Mouse (Mus musculus): ENCODE results near the gene Klhl35. TPM values are rescaled to one million over a fixed set of nuclear protein-coding genes. Genes with fewer than 3 reads are reported as not detected.
A peak's percentile ranks its signal among the peaks of the same experiment; 100 is the strongest.
"Not testable (repeated sequence)": the region's sequence is repeated elsewhere in the genome, so short reads cannot be mapped to it uniquely, and the experiment has no call there.

Gene Klhl35
- polyA plus RNA-seq, 1 experiment from 2014 or later = 22.5 TPM

GRCm38 (mm10) chr7:99500201-99500600 lies 34.4 kb downstream of the Klhl35 start:
- no peaks in the 10 kb centered on the region for H3K4me1 ChIP-seq (ENCODE audit: control insufficient read depth, insufficient read depth, low read length)
- ATAC-seq (ENCODE audit: low FRiP score) (peak; percentile 80), DNase-seq (ENCODE audit: low spot score, missing footprints) (peak; percentile 97)
- H3K9me3 ChIP-seq (ENCODE audit: control insufficient read depth, low read length) = no peaks in the 10 kb centered on the region
- WGBS = 6% methylated on average over 8 of the region's 8 CpGs
- H3K36me3 ChIP-seq (ENCODE audit: control insufficient read depth, insufficient read depth, low read length) = no peaks in the 10 kb centered on the region
- no peak overlapping the region for H3K27ac ChIP-seq (ENCODE audit: low read depth, low read length)
- no peak overlapping the region for H3K9ac ChIP-seq (ENCODE audit: low read length)
- no peaks in the 10 kb centered on the region for H3K27me3 ChIP-seq (ENCODE audit: control insufficient read depth, insufficient read depth, low read length)
- no peak overlapping the region for H3K4me3 ChIP-seq (ENCODE audit: low read depth, low read length)
- no peak overlapping the region for H3K4me2 ChIP-seq

- H3K9me3 ChIP-seq (ENCODE audit: control insufficient read depth, low read length) = no peaks in the 10 kb centered on the region
- no peak overlapping the region for H3K9ac ChIP-seq (ENCODE audit: low read length)
- ATAC-seq (ENCODE audit: low FRiP score) = no peak
- no peak overlapping the region for H3K4me2 ChIP-seq
- no peaks in the 10 kb centered on the region for H3K36me3 ChIP-seq (ENCODE audit: control insufficient read depth, insufficient read depth, low read length)
- no peaks in the 10 kb centered on the region for H3K27me3 ChIP-seq (ENCODE audit: control insufficient read depth, insufficient read depth, low read length)
- H3K27ac ChIP-seq (ENCODE audit: low read depth, low read length) = no peak overlapping the region
- no peak for DNase-seq (ENCODE audit: low spot score, missing footprints)
- H3K4me1 ChIP-seq (ENCODE audit: control insufficient read depth, insufficient read depth, low read length) = no peaks in the 10 kb centered on the region
- no peak overlapping the region for H3K4me3 ChIP-seq (ENCODE audit: low read depth, low read length)
- 27% methylated on average over 5 of the region's 5 CpGs for WGBS
Measured at GRCm38 (mm10) chr7:99500655-99501054, 34.9 kb downstream of the Klhl35 start.

- H3K4me1 ChIP-seq (ENCODE audit: control insufficient read depth, insufficient read depth, low read length) = no peaks in the 10 kb centered on the region
- H3K4me2 ChIP-seq = no peak overlapping the region
- no peak overlapping the region for H3K9ac ChIP-seq (ENCODE audit: low read length)
- no peaks in the 10 kb centered on the region for H3K9me3 ChIP-seq (ENCODE audit: control insufficient read depth, low read length)
- DNase-seq (ENCODE audit: low spot score, missing footprints) (no peak), ATAC-seq (ENCODE audit: low FRiP score) (no peak)
- 43% methylated on average over 1 of the region's 1 CpGs for WGBS
- H3K27me3 ChIP-seq (ENCODE audit: control insufficient read depth, insufficient read depth, low read length) = no peaks in the 10 kb centered on the region
- H3K27ac ChIP-seq (ENCODE audit: low read depth, low read length) = no peak overlapping the region
- no peaks in the 10 kb centered on the region for H3K36me3 ChIP-seq (ENCODE audit: control insufficient read depth, insufficient read depth, low read length)
- H3K4me3 ChIP-seq (ENCODE audit: low read depth, low read length) = no peak overlapping the region
Measured at GRCm38 (mm10) chr7:99501148-99501547, 35.3 kb downstream of the Klhl35 start.

- Histone ChIP-seq H3K36me3 (ENCODE audit: control insufficient read depth, insufficient read depth, low read length) (no peaks in the 10 kb centered on the region), H3K9me3 (ENCODE audit: control insufficient read depth, low read length) (no peaks in the 10 kb centered on the region), H3K4me3 (ENCODE audit: low read depth, low read length) (no peak overlapping the region), H3K27ac (ENCODE audit: low read depth, low read length) (no peak overlapping the region), H3K4me2 (no peak overlapping the region), H3K27me3 (ENCODE audit: control insufficient read depth, insufficient read depth, low read length) (no peaks in the 10 kb centered on the region), H3K4me1 (ENCODE audit: control insufficient read depth, insufficient read depth, low read length) (no peaks in the 10 kb centered on the region), H3K9ac (ENCODE audit: low read length) (no peak overlapping the region)
- no peak for DNase-seq (ENCODE audit: low spot score, missing footprints)
- ATAC-seq (ENCODE audit: low FRiP score) = no peak
Measured at GRCm38 (mm10) chr7:99504556-99504955, 38.8 kb downstream of the Klhl35 start.

- H3K27ac ChIP-seq (ENCODE audit: low read depth, low read length); DNase-seq (ENCODE audit: low spot score, missing footprints); H3K9me3 ChIP-seq (ENCODE audit: control insufficient read depth, low read length); H3K9ac ChIP-seq (ENCODE audit: low read length); H3K4me3 ChIP-seq (ENCODE audit: low read depth, low read length); ATAC-seq (ENCODE audit: low FRiP score); H3K27me3 ChIP-seq (ENCODE audit: control insufficient read depth, insufficient read depth, low read length); H3K4me1 ChIP-seq (ENCODE audit: control insufficient read depth, insufficient read depth, low read length); H3K36me3 ChIP-seq (ENCODE audit: control insufficient read depth, insufficient read depth, low read length); H3K4me2 ChIP-seq: not testable (repeated sequence)
- WGBS = 56% methylated on average over 2 of the region's 2 CpGs
Measured at GRCm38 (mm10) chr7:99508187-99508586, 42.4 kb downstream of the Klhl35 start.

- Histone ChIP-seq H3K4me1 (ENCODE audit: control insufficient read depth, insufficient read depth, low read length) (peaks cover 5% of the 10 kb centered on the region), H3K36me3 (ENCODE audit: control insufficient read depth, insufficient read depth, low read length) (no peaks in the 10 kb centered on the region), H3K9me3 (ENCODE audit: control insufficient read depth, low read length) (no peaks in the 10 kb centered on the region), H3K27me3 (ENCODE audit: control insufficient read depth, insufficient read depth, low read length) (no peaks in the 10 kb centered on the region), H3K4me3 (ENCODE audit: low read depth, low read length) (no peak overlapping the region), H3K9ac (ENCODE audit: low read length) (no peak overlapping the region), H3K27ac (ENCODE audit: low read depth, low read length) (no peak overlapping the region), H3K4me2 (peak overlapping the region; percentile 13; the same call in 1 of the 2 replicates)
- WGBS = 7% methylated on average over 8 of the region's 8 CpGs
- DNase-seq (ENCODE audit: low spot score, missing footprints) (peak; percentile 84), ATAC-seq (ENCODE audit: low FRiP score) (no peak)
Measured at GRCm38 (mm10) chr7:99510087-99510501, 44.3 kb downstream of the Klhl35 start.

- ATAC-seq (ENCODE audit: low FRiP score) = no peak
- no peak overlapping the region for H3K4me3 ChIP-seq (ENCODE audit: low read depth, low read length)
Measured at GRCm38 (mm10) chr7:99516092-99516813, 50.4 kb downstream of the Klhl35 start.

GRCm38 (mm10) chr7:99516814-99517157 lies 51.0 kb downstream of the Klhl35 start:
- Histone ChIP-seq H3K9me3 (ENCODE audit: control insufficient read depth, low read length) (no peaks in the 10 kb centered on the region), H3K36me3 (ENCODE audit: control insufficient read depth, insufficient read depth, low read length) (no peaks in the 10 kb centered on the region), H3K4me2 (no peak overlapping the region), H3K9ac (ENCODE audit: low read length) (no peak overlapping the region), H3K4me3 (ENCODE audit: low read depth, low read length) (no peak overlapping the region), H3K4me1 (ENCODE audit: control insufficient read depth, insufficient read depth, low read length) (no peaks in the 10 kb centered on the region), H3K27me3 (ENCODE audit: control insufficient read depth, insufficient read depth, low read length) (no peaks in the 10 kb centered on the region), H3K27ac (ENCODE audit: low read depth, low read length) (no peak overlapping the region)
- DNase-seq (ENCODE audit: low spot score, missing footprints) (no peak), ATAC-seq (ENCODE audit: low FRiP score) (no peak)
- WGBS = 83% methylated on average over 3 of the region's 3 CpGs

More at GRCm38 (mm10) chr7:99516092-99516813, 50.4 kb downstream of the Klhl35 start:
- no peaks in the 10 kb centered on the region for H3K9me3 ChIP-seq (ENCODE audit: control insufficient read depth, low read length)
- no peaks in the 10 kb centered on the region for H3K4me1 ChIP-seq (ENCODE audit: control insufficient read depth, insufficient read depth, low read length)
- 84% methylated on average over 9 of the region's 9 CpGs for WGBS
- H3K27me3 ChIP-seq (ENCODE audit: control insufficient read depth, insufficient read depth, low read length) = no peaks in the 10 kb centered on the region
- H3K4me2 ChIP-seq = no peak overlapping the region
- no peak for DNase-seq (ENCODE audit: low spot score, missing footprints)
- H3K36me3 ChIP-seq (ENCODE audit: control insufficient read depth, insufficient read depth, low read length) = no peaks in the 10 kb centered on the region
- H3K27ac ChIP-seq (ENCODE audit: low read depth, low read length) = no peak overlapping the region
- no peak overlapping the region for H3K9ac ChIP-seq (ENCODE audit: low read length)

- Histone ChIP-seq H3K4me3 (ENCODE audit: low read depth, low read length) (no peak overlapping the region), H3K9ac (ENCODE audit: low read length) (no peak overlapping the region), H3K27ac (ENCODE audit: low read depth, low read length) (no peak overlapping the region), H3K36me3 (ENCODE audit: control insufficient read depth, insufficient read depth, low read length) (no peaks in the 10 kb centered on the region), H3K27me3 (ENCODE audit: control insufficient read depth, insufficient read depth, low read length) (no peaks in the 10 kb centered on the region), H3K4me1 (ENCODE audit: control insufficient read depth, insufficient read depth, low read length) (no peaks in the 10 kb centered on the region), H3K9me3 (ENCODE audit: control insufficient read depth, low read length) (no peaks in the 10 kb centered on the region), H3K4me2 (no peak overlapping the region)
- no peak for DNase-seq (ENCODE audit: low spot score, missing footprints)
- WGBS = 74% methylated on average over 4 of the region's 4 CpGs
- no peak for ATAC-seq (ENCODE audit: low FRiP score)
Measured at GRCm38 (mm10) chr7:99518954-99519644, 53.3 kb downstream of the Klhl35 start.
